In genomic region chr8:129233664-129234026, GRCm38 (mm10) we compare ENCODE assay signal across 8 mouse cellular contexts. TPM values are rescaled to one million over a fixed set of nuclear protein-coding genes. Genes with fewer than 3 reads are reported as not detected.
A peak's percentile ranks its signal among the peaks of the same experiment; 100 is the strongest.
DNase-seq lines count a peak whose midpoint lies in the region; ATAC-seq and TF ChIP-seq lines count a peak whose summit lies in the region.

No protein-coding gene starts in this region.

- peak overlapping the region; percentile 80 for H3K9ac ChIP-seq in heart, embryonic 16.5 days (ENCODE audit: low read length)
- peak overlapping the region; percentile 78 for H3K9ac ChIP-seq in MEL (ENCODE audit: control insufficient read depth, low read depth, low read length, poor library complexity, severe bottlenecking)
- H3K9ac ChIP-seq in midbrain, embryonic 11.5 days (ENCODE audit: low read length): peak overlapping the region; percentile 75

- no peaks in the 10 kb centered on the region for H3K36me3 ChIP-seq in heart, embryonic 16.5 days (ENCODE audit: control insufficient read depth, insufficient read depth)
- H3K36me3 ChIP-seq in MEL (ENCODE audit: control insufficient read depth in 1 of 2, insufficient read depth in 2 of 2, low read length in 2 of 2): peaks cover 0 to 7% of the 10 kb centered on the region in 2 experiments; a peak in 1 of 4 replicates
- H3K36me3 ChIP-seq in hindbrain, embryonic 10.5 days: 0 out of 2 replicates have a peak, but pooled peaks cover 4% of the 10 kb centered on the region
- H3K36me3 ChIP-seq in midbrain, embryonic 11.5 days (ENCODE audit: control insufficient read depth, insufficient read depth, low read length): no peaks in the 10 kb centered on the region

- H3K27me3 ChIP-seq in heart, embryonic 16.5 days (ENCODE audit: control insufficient read depth, insufficient read depth, low read length): no peaks in the 10 kb centered on the region
- no peaks in the 10 kb centered on the region for H3K27me3 ChIP-seq in MEL (ENCODE audit: control insufficient read depth in 1 of 2, insufficient read depth in 2 of 2, low read length in 2 of 2)
- no peaks in the 10 kb centered on the region for H3K27me3 ChIP-seq in hindbrain, embryonic 10.5 days (ENCODE audit: insufficient read depth, poor library complexity, severe bottlenecking)
- H3K27me3 ChIP-seq in midbrain, embryonic 11.5 days (ENCODE audit: control insufficient read depth, insufficient read depth, low read length): no peaks in the 10 kb centered on the region

- H3K9me3 ChIP-seq in heart, embryonic 16.5 days (replicated peaks; ENCODE audit: control insufficient read depth, low read length): no peaks in the 10 kb centered on the region
- H3K9me3 ChIP-seq in MEL (replicated peaks; ENCODE audit: insufficient read depth, low read length): no peaks in the 10 kb centered on the region
- H3K9me3 ChIP-seq in hindbrain, embryonic 10.5 days: no peaks in the 10 kb centered on the region
- no peaks in the 10 kb centered on the region for H3K9me3 ChIP-seq in midbrain, embryonic 11.5 days (ENCODE audit: control insufficient read depth, low read length)

- H3K4me1 ChIP-seq in heart, embryonic 16.5 days (ENCODE audit: control insufficient read depth, insufficient read depth, low read length): peaks cover 9% of the 10 kb centered on the region
- peaks cover 0 to 4% of the 10 kb centered on the region in 2 experiments; a peak in 2 of 4 replicates for H3K4me1 ChIP-seq in MEL (ENCODE audit: control insufficient read depth in 1 of 2, insufficient read depth in 2 of 2, low read length in 2 of 2)
- H3K4me1 ChIP-seq in hindbrain, embryonic 10.5 days (replicated peaks): peaks cover 15% of the 10 kb centered on the region
- peaks cover 4% of the 10 kb centered on the region; the same call in 1 of the 2 replicates for H3K4me1 ChIP-seq in midbrain, embryonic 11.5 days (ENCODE audit: control insufficient read depth, insufficient read depth, low read length)

- TF ChIP-seq RAD21 in MEL (IDR thresholded peaks at IDR 0.05; ENCODE audit: low read depth, low read length): no peak

- WGBS in heart, embryonic 16.5 days: under 1% methylated on average over 9 of the region's 9 CpGs
- WGBS in hindbrain, embryonic 10.5 days: 2% methylated on average over 9 of the region's 9 CpGs
- WGBS in midbrain, embryonic 11.5 days: 5% methylated on average over 9 of the region's 9 CpGs

- peak overlapping the region; percentile 81 for H3K4me3 ChIP-seq in heart, embryonic 16.5 days (ENCODE audit: low read length)
- H3K4me3 ChIP-seq in MEL (ENCODE audit: control insufficient read depth in 1 of 2, insufficient read depth in 1 of 2, low read depth in 2 of 2, low read length in 2 of 2): peak overlapping the region; percentile 95
- H3K4me3 ChIP-seq in hindbrain, embryonic 10.5 days: peak overlapping the region; percentile 68
- H3K4me3 ChIP-seq in midbrain, embryonic 11.5 days (ENCODE audit: low read depth, low read length): peak overlapping the region; percentile 47

- DNase-seq in heart, adult 11 months: no peak
- DNase-seq in MEL (ENCODE audit: low read depth, low spot score): no peak
- no peak for DNase-seq in hindbrain, embryonic 10.5 days (ENCODE audit: low spot score)
- DNase-seq in midbrain, embryonic 11.5 days (ENCODE audit: low spot score, missing footprints): no peak
- no peak for DNase-seq in urinary bladder, postnatal 14 days (ENCODE audit: low spot score)
- DNase-seq in ovary, postnatal 14 days (ENCODE audit: low spot score): no peak
- no peak for DNase-seq in yolk sac, embryonic 10.5 days (ENCODE audit: low spot score)

- H3K4me2 ChIP-seq in heart, embryonic 16.5 days (ENCODE audit: low read depth, low read length): peak overlapping the region; percentile 64
- peak overlapping the region; percentile 63 for H3K4me2 ChIP-seq in midbrain, embryonic 11.5 days

- TF ChIP-seq EP300 in MEL (IDR thresholded peaks at IDR 0.05; ENCODE audit: low read depth in 1 of 2, low read length in 2 of 2): no peak

- peaks cover 1% of the 10 kb centered on the region for H3K79me2 ChIP-seq in MEL (ENCODE audit: control insufficient read depth, insufficient read depth, low read length, poor library complexity)

- no peak for ATAC-seq in heart, embryonic 16.5 days (replicated peaks; ENCODE audit: extremely low read depth, insufficient read depth, low FRiP score)
- no peak for ATAC-seq in midbrain, embryonic 11.5 days (ENCODE audit: low FRiP score)

- TF ChIP-seq CTCF in MEL (IDR thresholded peaks at IDR 0.05 in 2 of 3, conservative IDR thresholded peaks at IDR 0.05 in 1 of 3; ENCODE audit: control insufficient read depth in 1 of 3, insufficient read depth in 1 of 3, low read depth in 2 of 3, low read length in 3 of 3, poor library complexity in 1 of 3, severe bottlenecking in 1 of 3): no peak

- H3K27ac ChIP-seq in heart, embryonic 16.5 days (ENCODE audit: low read length): peak overlapping the region; percentile 99
- peak overlapping the region; percentile 38; the same call in 1 of the 2 replicates for H3K27ac ChIP-seq in MEL (ENCODE audit: control insufficient read depth, low read depth, low read length)
- peak overlapping the region; percentile 92 for H3K27ac ChIP-seq in hindbrain, embryonic 10.5 days
- H3K27ac ChIP-seq in midbrain, embryonic 11.5 days (ENCODE audit: low read depth, low read length): no peak overlapping the region

- no peak for TF ChIP-seq POLR2A in MEL (IDR thresholded peaks at IDR 0.05; ENCODE audit: control insufficient read depth in 1 of 2, insufficient read depth in 1 of 2, low read depth in 1 of 2, low read length in 2 of 2, poor library complexity in 1 of 2)

TF ChIP-seq in MEL, 35 proteins besides CTCF, POLR2A, EP300 and RAD21:
- TF ChIP-seq GATA1 (IDR thresholded peaks at IDR 0.05; ENCODE audit: low read depth, low read length): no peak
- no peak for TF ChIP-seq SMC3 (IDR thresholded peaks at IDR 0.05; ENCODE audit: low read depth, low read length)
- TF ChIP-seq MAX (IDR thresholded peaks at IDR 0.05; ENCODE audit: low read length): no peak
- no peak for TF ChIP-seq CHD2 (IDR thresholded peaks at IDR 0.05; ENCODE audit: low read length)
- TF ChIP-seq ZKSCAN1 (IDR thresholded peaks at IDR 0.05; ENCODE audit: low read depth, low read length): no peak
- TF ChIP-seq ZNF384 (IDR thresholded peaks at IDR 0.05; ENCODE audit: low read depth, low read length): no peak
- TF ChIP-seq MAFK (IDR thresholded peaks at IDR 0.05; ENCODE audit: borderline replicate concordance, low read depth, low read length): no peak
- TF ChIP-seq ETS1 (IDR thresholded peaks at IDR 0.05; ENCODE audit: low read depth, low read length): no peak
- TF ChIP-seq JUND (IDR thresholded peaks at IDR 0.05; ENCODE audit: low read depth, low read length): no peak
- no peak for TF ChIP-seq HCFC1 (IDR thresholded peaks at IDR 0.05; ENCODE audit: low read depth, low read length)
- TF ChIP-seq GABPA (IDR thresholded peaks at IDR 0.05; ENCODE audit: low read depth, low read length): no peak
- TF ChIP-seq MYB (IDR thresholded peaks at IDR 0.05; ENCODE audit: low read depth, low read length): no peak
- no peak for TF ChIP-seq MAZ (IDR thresholded peaks at IDR 0.05; ENCODE audit: low read depth, low read length)
- TF ChIP-seq E2F4 (IDR thresholded peaks at IDR 0.05; ENCODE audit: borderline replicate concordance, low read depth, low read length): no peak
- no peak for TF ChIP-seq CHD1 (IDR thresholded peaks at IDR 0.05; ENCODE audit: low read depth, low read length)
- no peak for TF ChIP-seq MYC (IDR thresholded peaks at IDR 0.05; ENCODE audit: low read depth, low read length)

RNA-seq across cellular contexts. Expression of gene 2610044O15Rik8, which starts 0.6 kb away (rescaled TPM):
- polyA plus RNA-seq in heart, embryonic 16.5 days (2015; fragmentation: Nextera tagmentation; extraction: Ambion mirVana): 19.7 and 19.9 TPM in 2 replicates
- total RNA-seq in MEL (2012; rRNA removed): 8.5 and 11.3 TPM in 2 replicates
- polyA plus RNA-seq in MEL (2012; ENCODE audit: insufficient read depth in 1 of 2, insufficient read length in 2 of 2, low read depth in 1 of 2, low replicate concordance in 2 of 2, missing spikeins in 1 of 2): 100 to 1,000 TPM in 1 of 2 experiments, 1 to 10 TPM in 1; 7.7 to 333 TPM
- 18.3 and 19.1 TPM in 2 replicates for polyA plus RNA-seq in hindbrain, embryonic 10.5 days (2016; fragmentation: Nextera tagmentation; extraction: Ambion mirVana)
- polyA plus RNA-seq in midbrain, embryonic 11.5 days (2014; fragmentation: Nextera tagmentation; extraction: Ambion mirVana): 25.9 and 29.0 TPM in 2 replicates
